Mouse (Mus musculus): ENCODE results near the gene Rdh11. TPM values are rescaled to one million over a fixed set of nuclear protein-coding genes. Genes with fewer than 3 reads are reported as not detected.

Rdh11 gene
- polyA plus RNA-seq, 1 experiment from 2014 or later: 24.4 TPM

- H3K4me1 ChIP-seq (replicated peaks): peaks cover 21% of the 10 kb centered on the region; the same call in 1 of the 2 replicates
- peaks cover 35% of the 10 kb centered on the region for H3K27me3 ChIP-seq
- no peaks in the 10 kb centered on the region for H3K9me3 ChIP-seq
- no peaks in the 10 kb centered on the region for H3K36me3 ChIP-seq
- no peak for ATAC-seq (ENCODE audit: low read depth)
- 41% methylated on average over 4 of the region's 4 CpGs for WGBS
- no peak overlapping the region for H3K4me2 ChIP-seq
- H3K4me3 ChIP-seq: no peak overlapping the region
- H3K27ac ChIP-seq (replicated peaks): no peak overlapping the region
- H3K9ac ChIP-seq: no peak overlapping the region
Observed at GRCm38 (mm10) chr12:79135105-79135504, 57.0 kb downstream of the Rdh11 start.

DNA sequence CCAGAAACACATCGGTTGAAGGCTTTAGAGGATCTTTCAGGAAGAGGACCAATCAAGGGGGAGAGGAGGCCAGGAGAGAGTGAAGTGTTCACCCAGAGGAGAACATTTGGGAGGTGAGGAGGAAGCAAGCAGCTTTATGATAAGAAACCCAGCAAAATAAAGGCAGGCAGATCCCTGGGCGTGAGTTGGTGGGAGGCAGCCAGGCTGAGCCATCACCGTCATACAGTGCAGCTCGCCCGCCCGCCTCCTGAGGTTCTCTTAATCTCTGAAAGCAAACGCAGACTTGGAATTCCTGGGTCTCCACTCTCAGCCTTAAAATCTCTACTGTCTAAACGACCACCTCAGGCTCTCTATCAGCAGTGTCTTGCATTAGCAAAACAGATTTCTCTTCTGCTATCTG, 57.4 kb downstream of the Rdh11 start:
- no peaks in the 10 kb centered on the region for H3K9me3 ChIP-seq
- ATAC-seq (ENCODE audit: low read depth): no peak
- H3K4me1 ChIP-seq (replicated peaks): peaks cover 21% of the 10 kb centered on the region; the same call in 1 of the 2 replicates
- no peak overlapping the region for H3K4me2 ChIP-seq
- H3K27ac ChIP-seq (replicated peaks): no peak overlapping the region
- H3K27me3 ChIP-seq: peaks cover 39% of the 10 kb centered on the region
- 59% methylated on average over 8 of the region's 8 CpGs for WGBS
- H3K36me3 ChIP-seq: no peaks in the 10 kb centered on the region
- H3K9ac ChIP-seq: no peak overlapping the region
- H3K4me3 ChIP-seq: no peak overlapping the region

- H3K27me3 ChIP-seq: peaks cover 41% of the 10 kb centered on the region
- 27% methylated on average over 5 of the region's 5 CpGs for WGBS
- no peaks in the 10 kb centered on the region for H3K9me3 ChIP-seq
- H3K4me3 ChIP-seq: peak overlapping the region; percentile 55
- peak overlapping the region; percentile 68 for H3K9ac ChIP-seq
- no peak overlapping the region for H3K27ac ChIP-seq (replicated peaks)
- ATAC-seq (ENCODE audit: low read depth): no peak
- peaks cover 21% of the 10 kb centered on the region; the same call in 1 of the 2 replicates for H3K4me1 ChIP-seq (replicated peaks)
- H3K36me3 ChIP-seq: no peaks in the 10 kb centered on the region
- H3K4me2 ChIP-seq: peak overlapping the region; percentile 89
Observed at GRCm38 (mm10) chr12:79131706-79132460, 60.2 kb downstream of the Rdh11 start.

- H3K4me3 ChIP-seq: peak overlapping the region; percentile 55
- peak overlapping the region; percentile 68 for H3K9ac ChIP-seq
- no peaks in the 10 kb centered on the region for H3K36me3 ChIP-seq
- no peaks in the 10 kb centered on the region for H3K9me3 ChIP-seq
- peak overlapping the region; percentile 57 for H3K27ac ChIP-seq (replicated peaks)
- H3K4me1 ChIP-seq (replicated peaks): peaks cover 21% of the 10 kb centered on the region; the same call in 1 of the 2 replicates
- under 1% methylated on average over 22 of the region's 22 CpGs for WGBS
- 0 out of 2 replicates have a peak, but pooled peaks have one; percentile 30 for ATAC-seq (ENCODE audit: low read depth)
- peak overlapping the region; percentile 89 for H3K4me2 ChIP-seq
- H3K27me3 ChIP-seq: peaks cover 41% of the 10 kb centered on the region
Observed at GRCm38 (mm10) chr12:79131178-79131675, 60.9 kb downstream of the Rdh11 start.

DNA sequence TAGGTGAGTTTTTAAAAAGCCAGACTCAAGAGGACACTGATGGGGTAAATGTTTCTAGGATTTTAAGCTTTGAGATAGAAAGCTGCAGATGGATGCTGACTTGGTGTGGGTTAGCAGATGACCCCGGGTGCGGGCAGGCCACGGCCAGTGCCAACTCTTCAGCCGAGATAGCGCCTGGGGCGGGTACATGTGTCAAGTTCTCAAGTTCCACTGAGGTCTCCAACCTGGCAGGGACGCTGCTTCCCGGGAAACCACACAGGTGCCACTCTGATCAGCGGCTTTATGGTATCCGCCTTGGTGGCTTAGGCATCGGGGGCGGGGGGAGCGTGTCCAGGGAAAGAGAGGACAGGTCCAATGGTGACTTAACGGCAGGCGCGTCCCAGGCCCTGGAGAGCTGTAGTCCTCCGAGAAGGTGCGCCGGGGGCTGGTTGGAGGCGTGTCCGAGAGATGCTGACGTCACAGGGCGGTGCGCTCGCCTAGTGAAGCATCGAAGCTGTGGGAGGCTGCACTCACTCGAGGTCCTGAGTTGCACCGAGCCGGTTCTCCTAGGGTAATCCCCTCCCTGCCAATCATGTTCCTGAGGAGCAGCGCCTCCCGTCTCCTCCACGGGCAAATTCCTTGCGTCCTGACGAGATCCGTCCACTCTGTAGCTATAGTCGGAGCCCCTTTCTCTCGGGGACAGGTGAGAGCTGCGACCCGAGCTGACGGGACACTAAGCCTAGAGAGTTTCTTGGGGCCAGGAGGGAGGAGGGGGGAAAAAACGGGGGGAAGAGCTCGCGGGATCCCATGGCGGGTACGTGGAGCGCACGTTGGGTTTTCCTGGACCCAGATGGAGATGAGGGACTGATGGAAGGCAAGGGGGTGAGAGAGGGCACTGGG, 61.6 kb downstream of the Rdh11 start, which contains the start of gene Arg2:
Gene Arg2, plus strand, starts transcription at position 479 of the 879 bp plus-strand sequence.
- Histone ChIP-seq H3K36me3 (no peaks in the 10 kb centered on the region), H3K9me3 (no peaks in the 10 kb centered on the region), H3K27ac (replicated peaks) (peak within 1 kb of the TSS; percentile 57), H3K4me1 (replicated peaks) (peaks cover 21% of the 10 kb centered on the region; the same call in 1 of the 2 replicates), H3K27me3 (peaks cover 41% of the 10 kb centered on the region), H3K9ac (peak within 1 kb of the TSS; percentile 68), H3K4me3 (peak within 1 kb of the TSS; percentile 55), H3K4me2 (peak within 1 kb of the TSS; percentile 89)
- ATAC-seq (ENCODE audit: low read depth): peak; percentile 98
- WGBS: under 1% methylated on average over 47 of the region's 47 CpGs

Other genes with a start within 250 kb of the Rdh11 start
- 44.2 and 50.6 TPM in 2 replicates for gene Tmem229b, start 184.7 kb downstream of the Rdh11 start, polyA plus RNA-seq (2015; fragmentation: Nextera tagmentation; extraction: Ambion mirVana)
- gene Plekhh1, start 163.1 kb downstream of the Rdh11 start, polyA plus RNA-seq (2015; fragmentation: Nextera tagmentation; extraction: Ambion mirVana): 3.6 and 4.4 TPM in 2 replicates
- 21.7 and 24.1 TPM in 2 replicates for gene Pigh, start 102.6 kb downstream of the Rdh11 start, polyA plus RNA-seq (2015; fragmentation: Nextera tagmentation; extraction: Ambion mirVana)
- gene Arg2, start 61.5 kb downstream of the Rdh11 start, polyA plus RNA-seq (2015; fragmentation: Nextera tagmentation; extraction: Ambion mirVana): 33.1 and 35.5 TPM in 2 replicates
- gene Vti1b, start 19.6 kb downstream of the Rdh11 start, polyA plus RNA-seq (2015; fragmentation: Nextera tagmentation; extraction: Ambion mirVana): 201 and 207 TPM in 2 replicates
- gene Rdh12, start 16.6 kb upstream of the Rdh11 start, polyA plus RNA-seq (2015; fragmentation: Nextera tagmentation; extraction: Ambion mirVana): 0.88 and 1.1 TPM in 2 replicates
- gene Zfyve26, start 104.0 kb upstream of the Rdh11 start, polyA plus RNA-seq (2015; fragmentation: Nextera tagmentation; extraction: Ambion mirVana): 9.3 and 12.4 TPM in 2 replicates
- gene Rad51b, start 105.0 kb upstream of the Rdh11 start, polyA plus RNA-seq (2015; fragmentation: Nextera tagmentation; extraction: Ambion mirVana): 1.4 and 2.4 TPM in 2 replicates

Data from neural tube, embryonic 13.5 days (tissue).